Mouse (Mus musculus): ENCODE data around the gene Tsc1. TPM values are rescaled to one million over a fixed set of nuclear protein-coding genes. Genes with fewer than 3 reads are reported as not detected.
A peak's percentile ranks its signal among the peaks of the same experiment; 100 is the strongest.

Gene Tsc1
- polyA plus RNA-seq, 1 experiment from 2014 or later, result 16.8 TPM

DNA sequence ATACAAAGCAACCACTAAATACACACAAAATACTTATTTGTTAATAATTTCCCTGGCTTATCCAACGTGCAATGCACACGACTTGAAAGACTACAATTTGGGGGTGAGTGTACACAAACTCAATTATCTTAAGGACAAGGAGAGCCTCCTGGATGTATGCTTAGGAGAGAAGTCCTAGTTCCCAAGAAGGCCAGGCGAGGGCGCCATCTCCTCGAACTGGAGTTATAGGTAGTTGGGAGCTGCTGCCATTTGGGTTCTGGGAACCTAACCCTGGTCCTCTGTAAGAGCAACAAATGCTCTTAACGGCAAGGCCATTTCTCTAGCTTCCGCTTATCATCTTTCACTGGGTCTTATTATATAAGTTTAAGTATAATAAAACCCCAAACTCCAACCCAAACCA, 1.2 kb upstream of the Tsc1 start:
- ATAC-seq (no peak), DNase-seq (ENCODE audit: low read depth, low spot score) (no peak)
- in situ Hi-C loops (cut with MboI; ENCODE audit: low pct_unique_long_range_greater_than_20kb), result no loop called here
- TF ChIP-seq CTCF (IDR thresholded peaks at IDR 0.05), result peak; percentile 71
- no peaks in the 10 kb centered on the region for H3K27me3 ChIP-seq
- ChIA-PET POLR2A (no interaction called here), CTCF (interaction anchor here (1.1 to 1.3 kb wide), 2 partner anchors 12 to 13 kb away, joined by 3 read pairs; no protein-coding TSS in a partner anchor)

DNA sequence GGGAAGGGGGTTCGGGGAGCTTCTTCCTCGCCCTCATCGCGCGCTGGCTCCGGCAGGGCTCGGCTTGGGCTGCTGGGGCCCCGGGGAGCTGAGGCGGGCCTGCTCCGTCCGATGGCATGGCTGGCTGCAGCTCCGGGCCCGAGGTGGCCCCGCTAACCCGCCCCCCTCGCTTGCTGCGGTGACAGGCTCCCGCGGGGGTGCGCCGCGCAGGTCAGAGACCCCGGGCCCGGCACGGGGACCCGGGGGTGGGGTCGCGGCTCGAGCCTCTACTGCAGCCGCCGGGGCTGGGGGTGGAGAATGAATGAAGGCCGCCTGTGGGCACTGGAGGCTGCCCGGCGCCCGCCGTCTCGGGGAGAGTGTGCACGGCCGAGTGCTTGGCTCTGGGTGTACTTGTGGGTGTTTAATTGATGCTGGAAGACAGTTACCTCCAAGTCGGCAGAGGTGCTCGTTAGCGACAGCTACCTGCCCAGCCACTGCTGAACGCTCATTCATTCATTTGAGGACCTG, 460 bp downstream of the Tsc1 start:
- CTCF ChIA-PET, result no interaction called here
- no peak for TF ChIP-seq CTCF (IDR thresholded peaks at IDR 0.05)
- DNase-seq (ENCODE audit: low read depth, low spot score) (no peak), ATAC-seq (peak; percentile 32)
- in situ Hi-C loops (cut with MboI; ENCODE audit: low pct_unique_long_range_greater_than_20kb), result no loop called here
- no peaks in the 10 kb centered on the region for H3K27me3 ChIP-seq
- POLR2A ChIA-PET, result interaction anchor here (0.7 to 0.8 kb wide), 2 partner anchors 13 to 968 kb away, joined by 3 to 4 read pairs; no protein-coding TSS in a partner anchor

DNA sequence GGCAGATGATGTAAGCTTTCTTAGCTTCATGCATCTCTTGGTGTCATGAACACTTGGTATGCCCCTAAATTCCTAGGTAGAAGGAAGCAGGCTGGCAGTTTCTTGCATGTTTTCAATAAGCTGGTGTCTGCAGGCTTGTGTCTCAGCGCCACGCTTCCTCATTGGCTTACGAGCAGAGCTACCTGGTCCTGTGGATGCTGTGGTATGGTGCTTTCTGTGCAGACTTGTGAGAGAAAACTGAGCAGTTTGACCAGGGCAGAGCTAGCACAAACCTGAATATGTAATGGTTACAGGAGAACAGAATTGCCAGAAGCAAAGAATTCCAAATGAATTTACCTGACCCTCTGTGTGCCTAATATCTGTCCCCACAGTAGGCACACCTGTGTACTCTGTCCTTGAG, 2.1 kb downstream of the Tsc1 start:
- in situ Hi-C loops (cut with MboI; ENCODE audit: low pct_unique_long_range_greater_than_20kb), result no loop called here
- POLR2A ChIA-PET, result no interaction called here
- no peak for ATAC-seq

DNA sequence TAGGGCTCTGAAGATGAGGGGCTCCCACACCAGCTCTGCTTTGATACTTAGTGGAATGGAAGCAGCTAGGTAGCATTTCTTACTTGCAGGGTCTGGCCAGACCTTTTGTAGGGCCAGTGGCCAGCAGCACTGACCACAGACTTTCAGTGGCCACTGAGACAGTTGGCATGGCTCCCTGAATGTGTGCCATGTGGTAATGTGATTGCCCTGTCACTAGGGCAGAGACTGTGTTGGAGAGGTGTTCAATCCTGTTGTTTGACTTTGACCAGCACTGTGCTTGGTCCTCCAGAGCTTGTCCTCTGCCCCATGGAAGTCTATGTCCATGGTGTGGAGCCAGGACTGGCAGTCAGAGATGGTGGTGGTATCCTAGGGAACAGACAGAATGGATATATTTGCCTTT, 9.5 kb downstream of the Tsc1 start:
- no peaks in the 10 kb centered on the region for H3K27me3 ChIP-seq
- DNase-seq (ENCODE audit: low read depth, low spot score) (no peak), ATAC-seq (no peak)
- POLR2A ChIA-PET, result no interaction called here
- CTCF ChIA-PET, result no interaction called here
- TF ChIP-seq CTCF (IDR thresholded peaks at IDR 0.05), result no peak
- in situ Hi-C loops (cut with MboI; ENCODE audit: low pct_unique_long_range_greater_than_20kb), result no loop called here

More for the DNA sequence above, 2.1 kb downstream of the Tsc1 start:
- TF ChIP-seq CTCF (IDR thresholded peaks at IDR 0.05), result no peak
- no peaks in the 10 kb centered on the region for H3K27me3 ChIP-seq
- CTCF ChIA-PET, result interaction anchor here (1.2 to 1.5 kb wide), 3 partner anchors 10 to 15 kb away, joined by 3 to 4 read pairs (median 3); no protein-coding TSS in a partner anchor
- DNase-seq (ENCODE audit: low read depth, low spot score), result no peak

DNA sequence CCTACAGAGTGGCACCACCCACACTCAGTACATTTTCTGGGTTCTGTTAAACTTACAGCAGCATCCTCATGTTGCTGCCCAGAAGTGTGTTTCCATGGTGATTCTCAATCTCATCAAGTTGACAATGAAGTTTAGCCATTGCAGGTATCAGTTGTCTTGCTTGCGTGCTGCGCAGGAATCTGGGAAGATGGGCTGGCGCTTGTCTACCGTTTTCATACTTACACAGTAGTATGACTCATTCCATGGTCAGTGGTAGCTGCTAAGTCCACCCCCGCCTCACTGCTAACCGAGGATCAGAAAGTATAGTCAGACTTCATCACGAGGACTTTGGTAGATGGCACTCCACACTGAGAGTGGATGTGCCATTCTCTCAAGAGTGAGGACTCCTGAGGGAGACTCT, 12.3 kb downstream of the Tsc1 start:
- DNase-seq (ENCODE audit: low read depth, low spot score) (no peak), ATAC-seq (no peak)
- ChIA-PET POLR2A (interaction anchor here (0.6 kb wide), 1 partner anchor 173 kb away, joined by 7 read pairs; no protein-coding TSS in a partner anchor), CTCF (no interaction called here)
- no peak for TF ChIP-seq CTCF (IDR thresholded peaks at IDR 0.05)
- H3K27me3 ChIP-seq, result no peaks in the 10 kb centered on the region
- in situ Hi-C loops (cut with MboI; ENCODE audit: low pct_unique_long_range_greater_than_20kb), result no loop called here

DNA sequence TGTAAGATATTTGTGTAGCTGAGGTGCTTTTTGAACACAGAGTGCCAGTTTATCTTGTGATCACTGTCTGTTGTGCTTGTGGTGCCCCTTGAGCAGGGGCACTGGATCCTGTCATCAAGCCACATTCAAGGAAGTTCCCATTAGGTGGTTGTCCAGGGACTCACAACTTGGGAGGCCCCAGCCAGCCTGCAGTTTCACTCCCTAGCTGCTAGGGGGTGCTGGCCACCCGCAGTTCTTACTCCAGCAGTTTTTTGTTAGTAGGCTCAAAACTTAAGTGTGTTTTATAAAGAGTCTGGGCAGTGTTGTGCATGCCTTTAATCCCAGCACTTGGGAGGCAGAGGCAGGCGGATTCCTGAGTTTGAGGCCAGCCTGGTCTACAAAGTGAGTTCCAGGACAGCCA, 13.3 kb downstream of the Tsc1 start:
- DNase-seq (ENCODE audit: low read depth, low spot score) (no peak), ATAC-seq (no peak)
- no peaks in the 10 kb centered on the region for H3K27me3 ChIP-seq
- ChIA-PET POLR2A (interaction anchor here (0.7 kb wide), 1 partner anchor 18 kb away, joined by 3 read pairs; no protein-coding TSS in a partner anchor), CTCF (no interaction called here)
- in situ Hi-C loops (cut with MboI; ENCODE audit: low pct_unique_long_range_greater_than_20kb), result no loop called here
- TF ChIP-seq CTCF (IDR thresholded peaks at IDR 0.05), result peak; percentile 73

DNA sequence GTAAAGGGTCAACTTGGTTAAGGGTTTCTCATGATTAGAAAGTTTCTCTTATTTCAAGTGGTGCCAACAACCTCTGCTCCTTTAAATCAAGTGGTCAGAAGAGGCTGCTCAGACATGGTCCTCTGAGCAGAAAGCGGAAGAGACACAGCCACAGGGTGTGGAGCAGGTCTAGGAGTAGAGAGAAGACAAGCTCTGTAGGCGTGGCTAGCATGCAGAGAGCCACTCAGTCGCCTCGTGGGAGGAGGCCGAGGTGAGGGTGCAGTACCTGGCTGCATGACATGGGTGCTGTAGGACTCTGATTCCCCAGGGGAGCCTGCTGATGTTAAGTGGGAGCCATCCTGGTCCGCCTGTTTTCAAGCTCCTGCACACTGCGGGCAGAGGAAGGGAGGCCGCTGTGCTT, 15.2 kb downstream of the Tsc1 start:
- CTCF ChIA-PET, result no interaction called here
- TF ChIP-seq CTCF (IDR thresholded peaks at IDR 0.05), result no peak
- DNase-seq (ENCODE audit: low read depth, low spot score) (no peak), ATAC-seq (no peak)
- in situ Hi-C loops (cut with MboI; ENCODE audit: low pct_unique_long_range_greater_than_20kb), result no loop called here
- POLR2A ChIA-PET, result no interaction called here
- H3K27me3 ChIP-seq, result no peaks in the 10 kb centered on the region

DNA sequence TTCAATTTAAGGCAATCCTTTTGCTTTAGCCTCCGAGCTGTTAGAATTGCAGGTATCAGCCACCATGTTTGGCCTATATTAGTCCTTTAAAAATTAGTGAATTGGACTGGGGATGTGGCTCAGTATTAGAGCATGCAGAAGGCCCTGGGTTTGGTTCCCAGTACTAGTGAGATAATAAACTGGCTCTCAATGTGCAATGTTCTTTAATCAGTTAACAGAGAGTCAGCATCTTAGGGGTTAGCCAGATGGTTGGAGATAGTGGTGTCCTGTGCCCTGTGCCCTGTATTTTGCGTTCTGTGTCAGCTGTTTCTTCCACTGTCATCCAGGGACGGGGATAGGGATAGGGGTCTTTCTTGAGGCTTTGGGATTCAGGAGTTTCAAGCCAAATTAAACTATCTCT, 21.9 kb downstream of the Tsc1 start:
- POLR2A ChIA-PET, result no interaction called here
- no peak for TF ChIP-seq CTCF (IDR thresholded peaks at IDR 0.05)
- in situ Hi-C loops (cut with MboI; ENCODE audit: low pct_unique_long_range_greater_than_20kb), result no loop called here
- DNase-seq (ENCODE audit: low read depth, low spot score) (no peak), ATAC-seq (no peak)
- CTCF ChIA-PET, result no interaction called here
- no peaks in the 10 kb centered on the region for H3K27me3 ChIP-seq

DNA sequence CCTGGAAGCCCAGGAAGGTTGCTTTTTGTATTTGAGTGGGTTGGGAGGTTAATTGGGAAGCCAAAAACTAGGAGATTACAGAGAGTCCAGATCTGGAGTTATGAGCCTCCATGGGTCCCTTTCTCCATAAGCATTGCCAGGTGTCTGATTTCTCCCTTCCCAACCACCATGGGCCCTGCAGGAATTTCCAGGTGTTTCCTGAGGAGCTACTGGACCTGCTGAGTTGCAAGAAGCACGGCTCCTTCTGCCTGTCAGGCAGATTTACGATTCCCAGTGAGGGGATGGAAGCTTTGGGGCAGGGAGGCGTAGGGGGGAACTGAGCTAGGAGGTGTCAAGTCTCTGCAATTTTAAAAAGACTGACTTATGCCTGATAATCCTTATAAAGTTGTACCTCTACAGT, 24.8 kb downstream of the Tsc1 start:
- TF ChIP-seq CTCF (IDR thresholded peaks at IDR 0.05), result no peak
- in situ Hi-C loops (cut with MboI; ENCODE audit: low pct_unique_long_range_greater_than_20kb), result no loop called here
- H3K27me3 ChIP-seq, result no peaks in the 10 kb centered on the region
- POLR2A ChIA-PET, result no interaction called here
- CTCF ChIA-PET, result no interaction called here
- no peak for DNase-seq (ENCODE audit: low read depth, low spot score)
- ATAC-seq, result no peak

DNA sequence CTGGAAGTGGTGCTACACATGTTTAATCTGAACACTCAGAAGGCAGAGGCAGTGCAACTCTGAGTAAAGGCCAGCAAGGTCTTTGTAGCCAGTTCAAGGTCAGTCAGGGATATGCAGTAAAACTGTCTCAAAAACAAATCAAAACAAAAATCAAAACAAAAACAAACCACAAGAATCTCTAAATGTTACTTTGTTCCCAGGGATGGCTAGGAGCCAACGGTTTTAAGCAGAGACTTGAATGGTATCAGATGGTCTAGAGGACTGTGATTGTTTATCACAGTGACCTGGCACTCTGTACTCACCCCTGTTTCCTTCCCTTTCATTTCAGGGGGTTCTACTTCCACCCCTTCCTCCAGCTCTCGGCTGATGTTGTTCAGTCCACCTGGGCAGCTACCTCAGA, 30.4 kb downstream of the Tsc1 start:
- TF ChIP-seq CTCF (IDR thresholded peaks at IDR 0.05), result no peak
- DNase-seq (ENCODE audit: low read depth, low spot score) (no peak), ATAC-seq (no peak)
- in situ Hi-C loops (cut with MboI; ENCODE audit: low pct_unique_long_range_greater_than_20kb), result no loop called here
- POLR2A ChIA-PET, result no interaction called here
- CTCF ChIA-PET, result no interaction called here
- no peaks in the 10 kb centered on the region for H3K27me3 ChIP-seq

DNA sequence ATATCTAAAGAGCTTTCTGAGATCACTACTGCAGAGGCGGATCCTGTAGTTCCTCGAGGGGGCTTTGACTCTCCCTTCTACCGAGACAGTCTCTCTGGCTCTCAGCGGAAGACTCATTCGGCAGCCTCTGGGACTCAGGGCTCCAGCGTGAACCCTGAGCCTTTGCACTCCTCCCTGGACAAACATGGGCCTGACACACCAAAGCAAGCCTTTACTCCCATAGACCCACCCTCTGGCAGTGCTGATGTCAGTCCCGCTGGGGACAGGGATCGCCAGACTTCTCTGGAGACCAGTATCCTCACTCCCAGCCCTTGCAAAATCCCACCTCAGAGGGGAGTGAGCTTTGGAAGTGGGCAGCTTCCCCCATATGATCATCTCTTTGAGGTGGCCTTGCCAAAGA, 35.0 kb downstream of the Tsc1 start:
- H3K27me3 ChIP-seq, result no peaks in the 10 kb centered on the region
- ATAC-seq (no peak), DNase-seq (ENCODE audit: low read depth, low spot score) (no peak)
- CTCF ChIA-PET, result interaction anchor here (1.3 kb wide), 1 partner anchor 18 kb away, joined by 3 read pairs; no protein-coding TSS in a partner anchor
- in situ Hi-C loops (cut with MboI; ENCODE audit: low pct_unique_long_range_greater_than_20kb), result no loop called here
- POLR2A ChIA-PET, result no interaction called here
- no peak for TF ChIP-seq CTCF (IDR thresholded peaks at IDR 0.05)

DNA sequence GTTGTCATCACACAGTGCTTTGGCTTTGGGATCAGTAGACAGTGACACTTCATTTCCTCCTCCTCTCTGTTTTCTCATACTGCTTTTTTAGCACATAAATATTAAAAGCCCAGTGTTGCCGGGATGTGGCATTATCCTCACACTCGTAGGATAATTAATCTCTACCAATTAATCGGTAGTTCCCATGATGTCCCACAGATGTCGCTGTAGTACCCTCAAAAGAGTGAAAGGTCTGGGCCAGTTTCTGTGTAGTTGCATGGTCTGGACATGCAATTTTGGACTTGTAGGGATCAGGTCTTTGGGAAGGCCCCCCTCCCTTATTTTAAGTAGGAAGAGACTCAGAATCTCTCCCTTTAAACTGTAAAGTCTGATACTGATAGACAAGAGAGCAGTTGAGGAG, 39.7 kb downstream of the Tsc1 start:
- peak; percentile 68 for TF ChIP-seq CTCF (IDR thresholded peaks at IDR 0.05)
- no peaks in the 10 kb centered on the region for H3K27me3 ChIP-seq
- ATAC-seq, result no peak
- ChIA-PET POLR2A (no interaction called here), CTCF (interaction anchor here (1.0 kb wide), 1 partner anchor 53 kb away, joined by 4 read pairs; no protein-coding TSS in a partner anchor)
- in situ Hi-C loops (cut with MboI; ENCODE audit: low pct_unique_long_range_greater_than_20kb), result no loop called here
- no peak for DNase-seq (ENCODE audit: low read depth, low spot score)
